Mouse (Mus musculus): ENCODE measurements around the gene Gm17949.

GRCm38 (mm10) chr17:57020960-57021359 is 9.7 kb downstream of the Gm17949 start:
- TF ChIP-seq CTCF (IDR thresholded peaks at IDR 0.05; ENCODE audit: low read depth, low read length) (no peak), GATA1 (IDR thresholded peaks at IDR 0.05; ENCODE audit: borderline replicate concordance, low read length) (no peak), POLR2AphosphoS5 (IDR thresholded peaks at IDR 0.05; ENCODE audit: insufficient replicate concordance, low read depth, low read length) (no peak), TAL1 (conservative IDR thresholded peaks at IDR 0.05; ENCODE audit: low read depth, low read length) (no peak)
